Mouse (Mus musculus) heart, embryonic 16.5 days (tissue): Measurements from ENCODE around the gene Ramp2. TPM values are rescaled to one million over a fixed set of nuclear protein-coding genes. Genes with fewer than 3 reads are reported as not detected.

Experiments used
- ATAC-seq: fragments of 200-750 bp; cut with Nextera tagmentation; replicated peaks from 2 replicates; pipeline ENCODE4 v1.8.0; 2017; ENCODE audit warnings: moderate number of reproducible peaks; ENCODE audit not compliant: insufficient read depth, low FRiP score; ENCODE audit errors: extremely low read depth
- H3K27ac ChIP-seq: fragments of 300-500 bp; sonication (generic); 2 replicates; pipeline ENCODE4 v1.5.1; 2014; ENCODE audit warnings: mild to moderate bottlenecking, low read length, control low read depth, moderate library complexity
- H3K27me3 ChIP-seq: fragments of 300-500 bp; sonication (generic); 2 replicates; pipeline ENCODE4 v1.6.1; 2014; ENCODE audit warnings: low read length, mixed read lengths; ENCODE audit not compliant: control insufficient read depth, insufficient read depth
- H3K36me3 ChIP-seq: fragments of 300-500 bp; sonication (generic); 2 replicates; pipeline ENCODE4 v1.6.1; 2014; ENCODE audit not compliant: control insufficient read depth, insufficient read depth
- H3K4me1 ChIP-seq: fragments of 300-500 bp; sonication (generic); 2 replicates; pipeline ENCODE4 v1.6.1; 2014; ENCODE audit warnings: low read length, mixed read lengths; ENCODE audit not compliant: control insufficient read depth, insufficient read depth
- H3K4me2 ChIP-seq: fragments of 300-500 bp; sonication (generic); 2 replicates; pipeline ENCODE4 v1.6.1; 2014; ENCODE audit warnings: low read depth, mild to moderate bottlenecking, control low read depth, low read length
- H3K4me3 ChIP-seq: fragments of 300-500 bp; sonication (generic); 2 replicates; pipeline ENCODE4 v1.5.1; 2014; ENCODE audit warnings: mild to moderate bottlenecking, control low read depth, low read length
- H3K9ac ChIP-seq: fragments of 300-500 bp; sonication (generic); 2 replicates; pipeline ENCODE4 v1.6.1; 2014; ENCODE audit warnings: low read length, control low read depth
- H3K9me3 ChIP-seq: fragments of 300-500 bp; sonication (generic); replicated peaks from 2 replicates; pipeline ENCODE4 v1.6.1; 2016; ENCODE audit warnings: low read length; ENCODE audit not compliant: control insufficient read depth
- WGBS: fragments of 180-500 bp; shearing (Covaris S2); extraction: QIAGEN DNeasy Blood & Tissue Kit; methylation state at CpG from one replicate; pipeline ENCODE4 v1.1.7; 2014; 5-methylcytosine and 5-hydroxymethylcytosine counted together
- polyA plus RNA-seq: library from polyadenylated mRNA; unstranded; fragments of >200 nt; fragmentation: Nextera tagmentation; extraction: Ambion mirVana; gene quantifications from 2 replicates; pipeline ENCODE4 v1.2.1, GENCODE M21; 2015

Ramp2 gene
- polyA plus RNA-seq, 1 experiment from 2014 or later: 203 TPM

DNA sequence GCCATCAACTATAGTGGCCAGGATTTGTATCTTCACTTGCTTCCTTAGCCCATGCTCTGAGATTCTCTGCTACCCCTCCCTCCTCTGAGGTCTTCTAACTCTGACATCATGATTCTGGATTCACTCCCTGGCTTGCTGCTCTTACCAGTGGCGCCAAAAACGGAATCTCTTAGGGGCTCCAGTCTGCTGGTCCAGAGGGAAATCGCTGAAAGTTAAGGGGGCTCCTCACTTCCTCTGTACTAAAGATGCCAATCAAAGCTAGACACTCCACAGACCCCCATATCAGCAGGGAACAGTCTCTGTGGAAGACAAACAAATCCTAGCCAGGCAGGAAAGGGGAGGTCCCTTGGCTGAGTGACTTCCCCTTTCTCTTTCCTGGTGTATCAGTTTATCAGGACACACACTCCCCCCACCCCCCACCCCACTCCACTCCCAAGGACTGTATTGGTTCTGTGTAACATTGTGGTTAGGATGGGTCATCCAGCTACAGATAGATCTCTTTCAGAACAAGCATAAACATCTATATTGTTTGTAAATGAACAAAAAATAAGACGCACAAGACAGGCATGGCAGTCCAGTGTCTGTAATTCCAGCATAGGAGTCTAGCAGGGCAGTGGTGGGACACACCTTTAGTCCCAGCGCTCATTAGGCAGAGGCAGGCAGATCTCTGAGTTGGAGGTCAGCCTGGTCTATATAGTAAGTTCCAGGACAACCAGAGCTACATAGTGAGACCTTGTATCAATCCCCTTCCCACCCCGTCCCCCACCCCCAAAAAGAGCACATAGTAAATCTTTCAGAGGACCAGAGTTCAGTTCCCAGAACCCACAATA, 13.6 kb upstream of the Ramp2 start:
- Histone ChIP-seq H3K4me3 (peak overlapping the region; percentile 31; the same call in 1 of the 2 replicates), H3K9ac (peak overlapping the region; percentile 58), H3K27ac (peak overlapping the region; percentile 92), H3K36me3 (no peaks in the 10 kb centered on the region), H3K4me2 (peak overlapping the region; percentile 59), H3K4me1 (peaks cover 20% of the 10 kb centered on the region), H3K27me3 (0 out of 2 replicates have a peak, but pooled peaks cover 3% of the 10 kb centered on the region), H3K9me3 (no peaks in the 10 kb centered on the region)
- ATAC-seq: peak; percentile 84
- 39% methylated on average over 6 of the region's 6 CpGs for WGBS

- no peak overlapping the region for H3K9ac ChIP-seq
- no peaks in the 10 kb centered on the region for H3K36me3 ChIP-seq
- no peak overlapping the region for H3K4me2 ChIP-seq
- 70% methylated on average over 1 of the region's 1 CpGs for WGBS
- peaks cover 20% of the 10 kb centered on the region for H3K4me1 ChIP-seq
- H3K9me3 ChIP-seq: no peaks in the 10 kb centered on the region
- 0 out of 2 replicates have a peak, but pooled peaks cover 3% of the 10 kb centered on the region for H3K27me3 ChIP-seq
- no peak overlapping the region for H3K27ac ChIP-seq
- no peak for ATAC-seq
- H3K4me3 ChIP-seq: no peak overlapping the region
Measured at GRCm38 (mm10) chr11:101233240-101233639, 12.6 kb upstream of the Ramp2 start.

DNA sequence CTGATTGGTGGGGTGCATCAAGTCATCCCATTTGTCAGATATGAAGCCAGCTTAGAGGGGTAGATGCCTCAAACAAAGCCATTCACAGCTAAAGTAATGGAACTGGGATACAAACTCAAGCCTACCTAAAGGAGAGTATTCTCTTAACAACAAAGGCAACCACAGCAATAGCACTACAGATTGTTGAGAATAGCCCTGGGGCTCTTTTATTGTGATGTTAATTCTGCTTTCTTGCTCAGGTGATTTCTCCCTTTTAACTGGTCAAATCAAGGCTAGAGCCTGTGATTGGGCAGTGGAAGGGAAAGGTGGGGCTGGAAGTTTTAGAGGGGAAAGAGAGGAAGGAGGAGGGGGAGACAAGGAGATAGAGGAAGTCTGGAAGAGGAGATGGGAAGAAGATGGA, 11.7 kb upstream of the Ramp2 start:
- Histone ChIP-seq H3K36me3 (no peaks in the 10 kb centered on the region), H3K9me3 (no peaks in the 10 kb centered on the region), H3K9ac (no peak overlapping the region), H3K4me3 (no peak overlapping the region), H3K27me3 (0 out of 2 replicates have a peak, but pooled peaks cover 2% of the 10 kb centered on the region), H3K4me2 (no peak overlapping the region), H3K4me1 (peaks cover 20% of the 10 kb centered on the region), H3K27ac (no peak overlapping the region)
- no peak for ATAC-seq

- Histone ChIP-seq H3K4me2 (no peak overlapping the region), H3K27ac (no peak overlapping the region), H3K36me3 (no peaks in the 10 kb centered on the region), H3K9me3 (no peaks in the 10 kb centered on the region), H3K9ac (no peak overlapping the region), H3K27me3 (no peaks in the 10 kb centered on the region), H3K4me1 (peaks cover 12% of the 10 kb centered on the region), H3K4me3 (no peak overlapping the region)
- ATAC-seq: no peak
Measured at GRCm38 (mm10) chr11:101235429-101235828, 10.4 kb upstream of the Ramp2 start.

GRCm38 (mm10) chr11:101236782-101237181, 9.0 kb upstream of the Ramp2 start:
- H3K27ac ChIP-seq: 0 out of 2 replicates have a peak overlapping the region, but pooled peaks have one; percentile 12
- no peak overlapping the region for H3K4me3 ChIP-seq
- H3K36me3 ChIP-seq: no peaks in the 10 kb centered on the region
- 82% methylated on average over 5 of the region's 5 CpGs for WGBS
- no peaks in the 10 kb centered on the region for H3K27me3 ChIP-seq
- no peak overlapping the region for H3K9ac ChIP-seq
- no peak for ATAC-seq
- H3K4me1 ChIP-seq: peaks cover 2% of the 10 kb centered on the region; the same call in 1 of the 2 replicates
- no peaks in the 10 kb centered on the region for H3K9me3 ChIP-seq
- H3K4me2 ChIP-seq: no peak overlapping the region

- no peak overlapping the region for H3K4me2 ChIP-seq
- H3K9ac ChIP-seq: no peak overlapping the region
Measured at GRCm38 (mm10) chr11:101238071-101238647, 7.7 kb upstream of the Ramp2 start.

DNA sequence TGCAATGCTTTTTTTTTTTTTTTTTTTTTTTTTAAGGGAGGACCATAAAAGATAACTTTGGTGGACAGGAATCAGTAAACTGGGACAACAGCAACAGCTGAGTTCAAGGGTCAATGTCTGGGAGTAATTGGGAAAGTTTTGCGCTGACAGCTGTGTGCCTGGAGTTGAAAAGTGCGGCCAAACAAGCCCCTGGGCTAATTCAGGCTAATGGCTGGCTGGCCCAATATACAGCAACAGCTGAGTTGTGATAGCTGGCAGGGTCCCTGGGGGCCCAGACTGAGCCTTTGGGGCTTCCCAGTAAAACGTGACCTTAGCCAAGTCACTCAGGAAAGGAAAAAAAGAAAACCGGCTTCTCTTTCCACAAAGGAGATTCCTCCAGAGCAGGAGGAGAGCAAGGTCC, 757 bp upstream of the Ramp2 start:
- peak overlapping the region; percentile 90 for H3K4me2 ChIP-seq
- 0 out of 2 replicates have a peak, but pooled peaks cover 3% of the 10 kb centered on the region for H3K4me1 ChIP-seq
- WGBS: 45% methylated on average over 4 of the region's 4 CpGs
- peaks cover 30% of the 10 kb centered on the region for H3K27me3 ChIP-seq
- no peak for ATAC-seq
- no peaks in the 10 kb centered on the region for H3K9me3 ChIP-seq
- no peaks in the 10 kb centered on the region for H3K36me3 ChIP-seq
- H3K4me3 ChIP-seq: peak overlapping the region; percentile 68; the same call in 1 of the 2 replicates
- peak overlapping the region; percentile 79 for H3K27ac ChIP-seq
- no peak overlapping the region; the same call in 1 of the 2 replicates for H3K9ac ChIP-seq

More at GRCm38 (mm10) chr11:101238071-101238647, 7.7 kb upstream of the Ramp2 start:
- peak; percentile 67 for ATAC-seq
- WGBS: 37% methylated on average over 5 of the region's 5 CpGs
- H3K9me3 ChIP-seq: no peaks in the 10 kb centered on the region
- no peaks in the 10 kb centered on the region for H3K36me3 ChIP-seq
- no peaks in the 10 kb centered on the region for H3K4me1 ChIP-seq
- H3K4me3 ChIP-seq: no peak overlapping the region
- H3K27me3 ChIP-seq: no peaks in the 10 kb centered on the region
- H3K27ac ChIP-seq: peak overlapping the region; percentile 46

GRCm38 (mm10) chr11:101246702-101247012, 829 bp downstream of the Ramp2 start:
- peaks cover 30% of the 10 kb centered on the region for H3K27me3 ChIP-seq
- no peaks in the 10 kb centered on the region for H3K9me3 ChIP-seq
- peak; percentile 11; the same call in 1 of the 2 replicates for ATAC-seq
- no peaks in the 10 kb centered on the region for H3K36me3 ChIP-seq
- H3K4me2 ChIP-seq: peak overlapping the region; percentile 90
- H3K4me3 ChIP-seq: peak overlapping the region; percentile 68
- 0 out of 2 replicates have a peak, but pooled peaks cover 3% of the 10 kb centered on the region for H3K4me1 ChIP-seq
- peak overlapping the region; percentile 84 for H3K9ac ChIP-seq
- 8% methylated on average over 7 of the region's 7 CpGs for WGBS
- peak overlapping the region; percentile 79 for H3K27ac ChIP-seq

- Histone ChIP-seq H3K4me3 (peak overlapping the region; percentile 68), H3K36me3 (no peaks in the 10 kb centered on the region), H3K9me3 (no peaks in the 10 kb centered on the region), H3K4me2 (peak overlapping the region; percentile 90), H3K27me3 (peaks cover 30% of the 10 kb centered on the region), H3K4me1 (peaks cover 5% of the 10 kb centered on the region), H3K9ac (peak overlapping the region; percentile 84), H3K27ac (peak overlapping the region; percentile 79)
- ATAC-seq: no peak
- 69% methylated on average over 6 of the region's 6 CpGs for WGBS
Measured at GRCm38 (mm10) chr11:101247521-101248030, 1.7 kb downstream of the Ramp2 start.
